Mouse (Mus musculus) cerebellum, adult 2 months (tissue): ENCODE results near the gene Actl10.

Experiments used
- CTCF ChIP-seq: fragments of 200-500 bp; IDR thresholded peaks from 2 replicates; pipeline ENCODE4 v1.5.1; 2011; ENCODE audit warnings: low read depth, mild to moderate bottlenecking, control low read depth, low read length, moderate library complexity, borderline replicate concordance; ENCODE audit not compliant: insufficient read depth
- POLR2A ChIP-seq: fragments of 200-500 bp; IDR thresholded peaks from 2 replicates; pipeline ENCODE4 v1.6.1; 2011; ENCODE audit warnings: low read length, control low read depth, borderline replicate concordance; ENCODE audit not compliant: insufficient read depth

- TF ChIP-seq CTCF (no peak), POLR2A (no peak)
Observed at GRCm38 (mm10) chr2:154577744-154578067, 26.1 kb downstream of the Actl10 start.
